Mouse (Mus musculus): ENCODE measurements around the gene Gdf15.

Gene Gdf15

DNA sequence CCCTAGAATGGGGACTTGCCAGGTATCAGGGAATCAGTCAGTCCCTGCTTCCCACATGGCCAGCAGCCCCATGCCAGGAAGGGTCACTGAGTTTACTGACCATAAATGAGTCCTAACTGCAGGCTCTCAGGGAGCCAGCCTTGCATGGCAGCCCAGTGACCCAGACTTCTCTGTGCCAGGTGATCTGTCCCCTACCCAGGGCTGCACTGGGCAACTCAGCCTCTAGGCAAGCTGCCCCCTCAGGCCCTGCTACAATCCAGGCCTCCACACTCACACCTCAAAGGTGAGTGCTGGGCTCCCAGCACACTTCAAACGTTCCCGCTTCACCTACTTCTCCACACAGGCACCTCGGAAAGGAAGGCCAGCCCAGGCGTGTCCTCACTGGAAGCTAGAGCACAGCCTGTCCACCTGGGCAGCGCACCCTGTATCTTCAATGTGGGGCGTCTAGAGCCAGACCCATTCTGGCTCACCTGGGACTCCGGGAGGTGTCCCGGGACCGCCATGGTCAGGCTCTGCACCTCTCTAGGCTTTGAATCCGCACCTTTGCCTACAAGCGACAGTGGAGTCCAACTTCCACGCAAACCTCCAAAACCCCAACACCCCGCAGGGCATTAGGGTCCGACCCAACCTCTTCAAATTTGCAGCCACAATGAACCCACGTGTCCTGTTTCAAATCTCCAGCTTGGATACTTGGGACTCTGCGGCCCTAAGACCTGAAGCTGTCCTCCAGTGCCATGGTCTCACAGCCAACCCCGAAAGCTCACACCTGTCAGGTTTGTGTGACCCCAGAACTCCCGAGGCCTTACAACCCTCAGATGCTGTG lies 25.3 kb downstream of the Gdf15 start:
- DNase-seq (ENCODE audit: low spot score in 2 of 2) = peak in 1 of 2 experiments; percentile 11

GRCm38 (mm10) chr8:70605871-70606779 lies 26.1 kb downstream of the Gdf15 start:
- no peak for DNase-seq (ENCODE audit: low spot score in 2 of 2)

GRCm38 (mm10) chr8:70604558-70604957 lies 27.7 kb downstream of the Gdf15 start:
- no peak for DNase-seq (ENCODE audit: low spot score in 2 of 2)

- no peak for DNase-seq (ENCODE audit: low spot score in 2 of 2)
Measured at GRCm38 (mm10) chr8:70602139-70602811, 30.0 kb downstream of the Gdf15 start.

- peak; percentile 86 to 87 for DNase-seq (ENCODE audit: low spot score in 2 of 2)
Measured at GRCm38 (mm10) chr8:70601271-70601649, 31.0 kb downstream of the Gdf15 start.

GRCm38 (mm10) chr8:70600473-70601270 lies 31.6 kb downstream of the Gdf15 start:
- DNase-seq (ENCODE audit: low spot score in 2 of 2) = no peak

GRCm38 (mm10) chr8:70599507-70600290 lies 32.6 kb downstream of the Gdf15 start:
- no peak for DNase-seq (ENCODE audit: low spot score in 2 of 2)

GRCm38 (mm10) chr8:70598722-70599121 lies 33.5 kb downstream of the Gdf15 start:
- DNase-seq (ENCODE audit: low spot score in 2 of 2) = peak in 1 of 2 experiments; percentile 36

GRCm38 (mm10) chr8:70598283-70598682 lies 34.0 kb downstream of the Gdf15 start:
- peak; percentile 84 to 89 for DNase-seq (ENCODE audit: low spot score in 2 of 2)

DNA sequence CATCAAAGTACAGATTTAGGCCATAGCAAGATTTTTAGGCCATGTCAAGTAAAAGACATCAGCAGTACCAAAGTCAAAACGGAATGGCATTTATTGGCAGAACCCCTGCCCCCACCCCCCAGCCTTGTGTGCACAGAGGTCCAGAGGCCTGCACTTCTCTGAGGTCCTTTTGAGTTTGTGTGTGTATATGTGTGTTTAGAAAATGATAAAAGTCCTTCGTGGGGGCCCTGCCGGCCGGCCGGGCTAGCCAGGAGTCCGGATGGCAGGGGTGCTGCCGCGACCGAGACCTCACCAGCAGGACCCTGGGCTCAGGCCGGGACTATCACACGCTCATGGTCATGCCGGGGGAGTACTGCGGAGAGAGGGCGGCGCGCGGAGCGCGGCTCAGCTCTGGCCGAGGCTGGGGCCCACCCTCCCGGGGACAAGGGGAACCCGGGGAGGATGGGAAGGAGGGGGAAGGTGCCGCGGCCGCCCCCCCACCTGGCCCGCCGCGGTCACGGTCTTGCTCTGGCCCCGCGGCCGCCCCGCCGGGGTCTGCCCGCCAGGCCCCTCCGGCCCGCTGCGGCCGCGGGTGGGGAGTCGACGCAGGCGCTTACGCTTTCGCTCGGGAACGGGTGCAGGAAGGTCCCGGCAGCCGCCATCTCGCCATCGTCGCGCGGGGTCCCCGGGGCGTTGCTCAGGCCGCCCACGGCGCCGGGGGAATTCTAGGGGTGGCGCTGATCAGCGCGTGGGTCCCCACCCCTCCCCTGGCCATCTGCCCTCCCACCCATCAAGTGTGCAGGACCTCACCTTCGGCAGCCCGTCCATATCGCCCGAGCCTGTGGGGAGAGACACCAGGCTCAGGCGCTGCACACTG lies 34.6 kb downstream of the Gdf15 start:
- no peak for DNase-seq (ENCODE audit: low spot score in 2 of 2)

GRCm38 (mm10) chr8:70596775-70597416 lies 35.4 kb downstream of the Gdf15 start:
- DNase-seq (ENCODE audit: low spot score in 2 of 2) = no peak

DNA sequence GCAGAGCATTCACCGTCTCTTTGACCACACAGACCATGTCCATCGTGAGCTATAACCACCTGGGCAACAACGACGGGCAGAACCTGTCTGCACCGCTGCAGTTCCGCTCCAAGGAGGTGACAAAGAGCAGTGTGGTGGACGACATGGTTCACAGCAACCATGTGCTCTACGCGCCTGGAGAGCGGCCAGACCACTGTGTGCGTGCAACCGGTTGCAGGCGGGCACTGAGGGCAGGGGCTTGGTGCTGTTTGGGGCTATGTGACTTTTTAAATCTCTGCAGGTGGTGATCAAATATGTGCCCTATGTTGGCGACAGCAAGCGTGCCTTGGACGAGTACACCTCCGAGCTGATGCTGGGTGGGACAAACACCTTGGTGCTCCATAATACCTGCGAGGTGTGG lies 36.0 kb downstream of the Gdf15 start:
- DNase-seq (ENCODE audit: low spot score in 2 of 2) = no peak

GRCm38 (mm10) chr8:70595811-70596210 lies 36.4 kb downstream of the Gdf15 start:
- DNase-seq (ENCODE audit: low spot score in 2 of 2) = no peak

DNA sequence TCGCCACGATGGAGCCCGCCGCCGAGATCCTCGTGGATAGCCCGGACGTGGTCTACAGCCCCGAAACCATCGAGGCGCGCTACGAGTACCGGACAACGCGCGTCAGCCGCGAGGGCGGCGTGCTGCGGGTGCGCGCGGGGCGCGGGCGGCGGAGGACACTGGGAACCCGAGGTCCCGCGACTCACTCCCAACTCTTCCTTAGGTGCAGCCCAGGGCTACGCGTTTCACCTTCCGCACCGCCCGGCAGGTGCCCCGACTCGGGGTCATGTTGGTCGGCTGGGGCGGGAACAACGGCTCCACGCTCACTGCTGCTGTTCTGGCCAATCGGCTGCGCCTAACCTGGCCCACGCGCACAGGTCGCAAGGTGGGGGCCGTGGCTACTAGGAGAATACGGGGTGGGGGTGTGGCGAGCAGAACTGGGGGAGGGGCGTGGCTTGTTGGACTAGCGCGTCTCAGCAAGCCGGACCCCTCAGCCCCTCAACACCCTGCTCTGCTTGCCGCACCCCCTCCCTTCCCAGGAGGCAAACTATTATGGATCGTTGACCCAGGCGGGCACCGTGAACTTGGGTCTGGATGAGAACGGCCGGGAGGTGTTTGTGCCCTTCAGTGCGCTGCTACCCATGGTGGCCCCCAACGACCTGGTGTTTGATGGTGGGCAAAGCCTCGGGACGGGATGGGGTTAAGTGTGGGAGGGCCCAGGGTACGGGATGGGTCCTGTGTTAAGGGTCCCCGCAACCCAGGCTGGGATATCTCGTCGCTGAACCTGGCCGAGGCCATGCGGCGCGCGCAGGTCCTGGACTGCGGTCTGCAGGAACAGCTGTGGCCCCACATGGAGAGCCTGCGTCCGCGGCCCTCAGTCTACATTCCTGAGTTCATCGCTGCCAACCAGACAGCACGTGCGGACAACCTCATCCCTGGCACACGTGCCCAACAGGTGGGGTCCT lies 37.4 kb downstream of the Gdf15 start:
- DNase-seq (ENCODE audit: low spot score in 2 of 2) = no peak

DNA sequence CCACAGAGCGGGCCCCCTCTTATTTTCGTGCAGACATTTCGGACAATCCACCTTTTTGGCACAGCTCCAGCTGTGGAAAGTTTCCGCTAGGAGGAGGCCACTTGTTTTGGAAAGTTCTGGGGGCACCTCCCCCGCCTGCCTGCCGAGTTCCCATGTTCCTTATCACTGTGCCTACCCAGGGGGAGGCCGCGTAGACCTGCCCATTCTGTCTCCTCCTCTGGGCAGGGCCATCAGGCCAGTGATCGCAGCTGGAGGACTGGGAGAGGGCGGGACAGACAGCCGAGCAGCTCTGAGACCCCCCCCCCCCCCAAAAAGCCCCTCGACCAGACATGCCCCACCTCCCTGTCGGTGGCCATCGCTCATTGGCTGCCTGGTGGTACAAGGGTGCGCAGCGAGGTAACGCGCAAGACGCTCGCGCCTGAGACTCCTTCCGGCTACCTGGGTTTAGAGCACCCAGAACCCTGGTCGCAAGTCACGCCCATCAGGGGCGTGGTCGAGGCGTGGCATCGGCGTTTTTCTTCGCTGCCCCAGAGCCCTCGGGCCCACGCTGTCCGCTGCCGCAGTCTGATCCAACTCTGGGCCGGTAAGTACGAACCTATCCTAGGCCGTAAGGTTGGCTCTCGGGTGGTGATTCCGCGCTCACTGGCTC lies 38.2 kb downstream of the Gdf15 start, which contains the start of gene Isyna1:
Gene Isyna1 (plus strand): TSS at position 413 of the 649 bp plus-strand sequence.
- DNase-seq (ENCODE audit: low spot score in 2 of 2) = peak; percentile 70 to 76

DNA sequence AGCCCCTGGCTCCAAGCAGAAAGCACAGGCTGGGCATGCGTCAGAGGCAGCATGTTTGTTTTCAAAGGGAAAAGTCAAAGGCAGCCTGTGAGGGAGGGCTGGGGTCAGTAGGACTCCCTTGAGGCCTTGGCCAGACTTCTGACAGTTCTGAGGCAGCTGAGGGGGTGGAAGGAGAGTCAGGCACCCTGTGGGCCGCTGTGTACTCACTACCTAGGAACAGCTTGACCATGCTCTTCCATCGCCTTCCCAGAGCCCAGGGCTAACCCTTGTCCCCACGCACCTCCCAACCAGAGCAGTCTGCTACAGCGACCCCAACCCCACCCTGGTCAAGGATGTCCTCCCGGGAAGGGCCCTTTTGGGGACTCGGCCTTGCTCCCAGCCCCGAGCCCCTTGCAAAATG lies 39.1 kb downstream of the Gdf15 start:
- DNase-seq (ENCODE audit: low spot score in 2 of 2) = no peak

GRCm38 (mm10) chr8:70591569-70591968 lies 40.7 kb downstream of the Gdf15 start:
- peak in 1 of 2 experiments; percentile 48 for DNase-seq (ENCODE audit: low spot score in 2 of 2)

Measured in right cerebral cortex, adult 2 months (tissue).